Mouse (Mus musculus) B cell, adult (primary cell): Measurements from ENCODE around the gene Setd4. TPM values are rescaled to one million over a fixed set of nuclear protein-coding genes. Genes with fewer than 3 reads are reported as not detected.

Experiments used
- total RNA-seq: library from RNA; stranded (reverse); gene quantifications from 4 replicates; pipeline ENCODE4 v1.2.4, GENCODE M21; 2023; ENCODE audit not compliant: inconsistent age

Setd4 gene
- total RNA-seq = 15.4 to 17.4 TPM (median 16.0 TPM) in 4 replicates

DNA sequence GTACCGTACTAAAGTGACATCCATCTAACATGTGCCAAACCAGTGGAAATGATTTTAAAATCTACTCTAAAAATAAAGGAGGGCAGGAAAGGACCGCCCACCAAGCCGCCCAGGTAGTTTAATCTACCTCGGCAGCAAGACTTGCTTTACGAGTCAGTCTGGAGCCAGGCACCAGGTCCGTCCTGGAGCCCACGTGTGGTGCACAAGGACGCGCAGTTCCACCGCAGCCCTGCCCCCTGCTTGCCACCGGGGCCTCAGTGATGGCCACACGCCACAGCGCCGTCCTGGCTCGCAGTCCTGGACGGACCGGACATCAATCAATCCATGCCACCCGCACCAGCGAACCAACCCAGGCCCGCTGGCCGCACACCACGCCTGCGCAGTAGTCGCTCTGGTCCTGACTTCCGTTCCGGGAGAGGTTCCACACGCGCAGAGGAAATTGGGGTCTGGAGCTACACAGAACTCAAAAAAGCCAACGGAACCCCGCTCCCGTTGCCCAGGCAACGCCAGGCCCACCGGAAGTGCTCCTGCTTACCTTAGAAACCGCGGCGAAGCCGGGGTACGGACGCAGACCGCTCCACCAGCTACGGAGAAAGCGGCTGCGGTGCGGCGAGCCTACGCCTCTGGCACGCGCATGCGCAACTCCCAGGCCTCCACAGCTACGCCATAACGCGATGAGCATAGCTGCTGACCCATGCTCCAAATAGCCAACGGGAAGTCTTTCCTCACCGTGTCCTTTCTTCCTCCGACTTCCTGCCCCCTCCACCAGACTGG is at the start of gene Setd4:
TSS of gene Setd4 (minus strand) at position 625 of the 774 bp plus-strand sequence.

DNA sequence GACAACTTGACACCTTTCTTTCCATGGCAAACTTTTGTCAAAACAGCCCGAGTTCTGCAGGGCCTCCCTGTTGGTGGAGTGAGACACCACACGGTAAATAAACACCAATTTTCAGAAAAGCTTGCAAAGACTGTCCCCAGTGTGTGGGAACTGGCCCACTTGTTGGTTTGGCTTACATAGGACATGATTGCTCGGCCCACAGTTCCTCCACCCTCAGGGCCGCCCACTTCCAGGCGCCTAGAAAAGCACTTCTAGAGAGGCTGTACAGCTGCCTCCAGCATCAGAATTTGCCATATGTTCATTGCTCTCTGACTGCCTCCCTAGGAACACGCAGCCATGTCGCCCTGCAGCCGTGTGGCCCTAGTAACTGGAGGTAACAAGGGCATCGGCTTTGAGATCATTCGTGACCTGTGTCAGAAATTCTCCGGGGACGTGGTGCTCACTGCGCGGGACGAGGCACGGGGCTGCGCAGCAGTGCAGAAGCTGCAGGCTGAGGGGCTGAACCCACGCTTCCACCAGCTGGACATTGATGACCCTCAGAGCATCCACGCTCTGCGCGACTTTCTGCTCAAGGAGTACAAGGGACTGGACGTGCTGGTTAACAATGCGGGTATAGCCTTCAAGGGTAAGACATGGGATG is 24.0 kb upstream of the Setd4 start, which contains the start of gene Gm5678:
TSS of gene Gm5678 (plus strand) at position 337 of the 640 bp plus-strand sequence.

GRCm38 (mm10) chr16:93605553-93605952 is 1.7 kb upstream of the Setd4 start, which contains the start of gene Cbr1:
Cbr1 (plus strand) TSS chr16:93605853.

Other genes with a start within 250 kb of the Setd4 start
- 15.4 to 20.8 TPM (median 19.2 TPM) in 4 replicates for gene Cbr1, start 1.8 kb upstream of the Setd4 start, total RNA-seq
- gene Gm5678, start 24.0 kb upstream of the Setd4 start, total RNA-seq = 0.74 to 0.80 TPM in 2 of 4 replicates, not detected in the others
- gene Cbr3, start 79.2 kb upstream of the Setd4 start, total RNA-seq = 0.74 TPM in 1 of 4 replicates, not detected in the others
- gene Dop1b, start 107.8 kb upstream of the Setd4 start, total RNA-seq = 50.6 to 60.5 TPM (median 53.9 TPM) in 4 replicates
- gene Morc3, start 228.1 kb upstream of the Setd4 start, total RNA-seq = 123 to 148 TPM (median 130 TPM) in 4 replicates